Mouse (Mus musculus) ES-Bruce4 (cell line): ENCODE results near the gene Rab23. TPM values are rescaled to one million over a fixed set of nuclear protein-coding genes. Genes with fewer than 3 reads are reported as not detected.

Experiments used
- H3K27ac ChIP-seq: 2 replicates; pipeline ENCODE4 v1.5.1; 2012; ENCODE audit warnings: low read length, inconsistent platforms; ENCODE audit not compliant: insufficient read depth
- H3K27me3 ChIP-seq: 2 replicates; pipeline ENCODE4 v1.6.1; 2012; ENCODE audit warnings: mild to moderate bottlenecking, low read length, inconsistent platforms; ENCODE audit not compliant: control insufficient read depth, poor library complexity, insufficient read depth, severe bottlenecking
- H3K36me3 ChIP-seq: 2 replicates; pipeline ENCODE4 v1.6.1; 2012; ENCODE audit warnings: inconsistent platforms, mild to moderate bottlenecking, low read length, moderate library complexity; ENCODE audit not compliant: control insufficient read depth, poor library complexity, insufficient read depth, severe bottlenecking
- H3K4me1 ChIP-seq: one replicate; pipeline ENCODE4 v1.8.1; 2011; ENCODE audit warnings: low read length; ENCODE audit not compliant: control insufficient read depth, insufficient read depth
- H3K4me3 ChIP-seq: 2 replicates; pipeline ENCODE4 v1.5.1; 2011; ENCODE audit warnings: low read depth, mild to moderate bottlenecking, low read length
- H3K9ac ChIP-seq: 2 replicates; pipeline ENCODE4 v1.6.1; 2012; ENCODE audit warnings: low read depth, mild to moderate bottlenecking, inconsistent platforms; ENCODE audit not compliant: poor library complexity, severe bottlenecking
- H3K9me3 ChIP-seq: replicated peaks from 2 replicates; pipeline ENCODE4 v1.6.1; 2012; ENCODE audit warnings: mild to moderate bottlenecking, low read length, inconsistent platforms; ENCODE audit not compliant: control insufficient read depth, poor library complexity, insufficient read depth, severe bottlenecking
- CTCF ChIP-seq: IDR thresholded peaks from one replicate; pipeline ENCODE4 v1.8.1; 2011; ENCODE audit warnings: low read depth, low read length
- EP300 ChIP-seq: IDR thresholded peaks from 2 replicates; pipeline ENCODE4 v1.6.1; 2011; ENCODE audit warnings: low read depth, low read length; ENCODE audit not compliant: insufficient read depth
- POLR2A ChIP-seq: IDR thresholded peaks from one replicate; pipeline ENCODE4 v1.8.1; 2011; ENCODE audit warnings: low read length; ENCODE audit not compliant: insufficient read depth
- polyA plus RNA-seq: library from polyadenylated mRNA; stranded (reverse); fragments of >200 nt; gene quantifications from 2 replicates; pipeline ENCODE4 v1.2.4, GENCODE M21; 2011; ENCODE audit warnings: low read depth; ENCODE audit not compliant: missing spikeins, insufficient read depth, insufficient read length

The Rab23 gene
- polyA plus RNA-seq, 1 experiment = 43.6 TPM

DNA sequence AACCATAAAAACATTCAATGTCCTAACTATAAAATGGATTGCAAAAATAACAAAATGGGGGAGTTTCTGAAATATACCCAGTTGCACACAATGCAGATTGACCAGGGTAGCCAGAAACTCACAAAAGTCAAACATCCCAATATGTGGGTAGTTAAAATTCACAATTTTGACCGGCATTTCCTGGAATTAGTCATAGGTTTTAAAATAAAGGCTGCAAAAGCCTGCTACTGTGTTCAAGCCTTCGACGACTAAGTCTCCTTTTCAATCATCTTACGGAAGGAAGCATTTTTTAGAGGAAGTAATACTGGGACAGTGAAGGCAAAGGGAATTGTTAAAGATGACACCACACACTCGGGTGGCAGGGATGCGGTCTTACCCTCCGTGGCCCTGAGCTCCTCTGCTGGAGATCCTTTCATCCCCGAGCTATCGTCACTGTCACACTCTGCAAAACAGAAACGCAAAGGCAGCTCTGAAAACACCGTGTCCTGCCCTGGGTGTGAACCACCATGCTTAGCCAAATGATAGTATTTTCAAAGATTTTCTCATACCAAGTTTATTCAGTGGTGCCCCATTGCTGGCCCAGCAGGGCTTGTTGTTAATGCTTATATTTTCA lies 45.9 kb downstream of the Rab23 start:
- H3K36me3 ChIP-seq = peaks cover 15% of the 10 kb centered on the region
- H3K9me3 ChIP-seq = no peaks in the 10 kb centered on the region
- no peaks in the 10 kb centered on the region for H3K27me3 ChIP-seq
- H3K4me3 ChIP-seq = no peak overlapping the region
- TF ChIP-seq CTCF (no peak), EP300 (no peak)
- H3K27ac ChIP-seq = no peak overlapping the region
- H3K9ac ChIP-seq = no peak overlapping the region
- H3K4me1 ChIP-seq = no peaks in the 10 kb centered on the region

DNA sequence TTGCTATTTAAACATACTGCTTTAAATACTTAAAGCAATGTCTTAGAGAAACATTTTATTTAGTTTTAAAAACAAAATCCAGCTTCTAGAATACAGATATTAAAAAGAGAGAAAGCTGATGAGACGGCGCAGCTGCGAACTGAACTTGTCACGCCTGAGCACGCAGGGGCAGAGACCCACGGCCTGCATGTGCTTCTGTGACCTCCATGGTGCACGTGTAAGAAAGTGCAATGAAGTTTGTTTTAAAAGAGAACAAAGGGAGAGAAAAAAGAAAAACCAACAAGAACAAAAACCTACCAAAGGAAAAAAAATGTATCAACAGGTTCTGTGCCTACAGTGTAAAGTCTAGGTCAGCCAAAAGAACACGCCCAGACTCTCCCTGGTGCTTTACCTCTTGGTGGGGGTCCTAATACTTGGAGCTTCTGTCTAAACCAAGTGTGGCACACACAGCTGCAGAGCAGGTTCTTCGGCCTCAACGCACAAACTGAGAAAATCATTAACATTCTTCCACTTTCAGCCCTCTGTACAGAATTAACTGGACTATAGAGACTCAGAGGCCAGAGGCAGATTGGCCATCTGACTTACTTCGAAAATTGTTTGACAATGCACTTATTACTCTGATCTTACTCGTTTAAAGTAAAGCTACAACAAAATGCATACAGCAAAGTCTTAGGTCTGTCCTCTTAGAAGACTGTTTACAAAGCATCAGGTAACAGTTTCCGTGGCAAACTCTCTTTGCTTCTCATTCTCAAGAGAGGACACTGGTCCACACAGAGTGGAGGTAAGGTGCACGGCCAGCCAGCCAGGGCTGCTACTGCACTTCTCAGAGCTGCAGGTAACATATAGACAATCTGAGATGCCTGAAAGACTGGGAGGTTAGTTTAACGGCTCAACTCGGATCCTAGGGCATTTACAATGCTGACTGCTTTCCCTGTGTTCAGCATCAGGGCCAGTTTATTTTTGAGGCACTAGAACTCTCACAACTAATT lies 47.1 kb downstream of the Rab23 start:
- Histone ChIP-seq H3K4me1 (no peaks in the 10 kb centered on the region), H3K27ac (no peak overlapping the region), H3K36me3 (peaks cover 17% of the 10 kb centered on the region)

DNA sequence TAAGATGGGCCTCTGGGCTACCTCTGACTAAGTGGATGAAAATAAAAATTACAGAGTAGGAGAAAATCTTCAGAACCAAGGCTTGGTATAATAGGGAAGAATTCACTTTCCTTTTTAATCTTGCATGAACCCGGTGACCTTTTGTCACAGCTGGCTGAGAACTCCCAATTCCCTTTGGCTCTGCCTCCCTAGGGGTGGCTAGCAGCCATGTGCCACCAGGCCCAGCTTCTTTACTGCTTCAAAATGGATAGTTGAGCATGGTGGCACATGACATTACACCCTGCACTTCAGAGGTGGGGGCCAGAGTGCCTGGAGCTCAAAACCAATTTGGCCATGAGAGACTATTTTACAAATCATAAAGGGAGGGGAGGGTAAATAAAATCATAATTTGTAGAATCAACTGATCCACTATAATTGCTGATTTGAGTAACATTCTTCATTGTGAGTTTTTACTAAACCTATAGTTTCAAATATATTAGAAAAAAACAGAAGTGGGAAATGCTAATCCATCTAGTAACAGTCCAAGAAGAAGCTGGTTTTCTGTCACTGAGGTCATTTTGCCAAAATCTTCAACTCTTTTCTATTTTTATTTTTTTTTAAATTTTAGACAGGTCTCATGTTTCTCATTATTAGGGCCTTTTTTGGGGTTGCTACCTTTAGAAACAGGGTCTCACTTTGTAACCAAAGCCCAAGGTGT lies 48.6 kb downstream of the Rab23 start:
- peaks cover 25% of the 10 kb centered on the region for H3K36me3 ChIP-seq
- no peaks in the 10 kb centered on the region for H3K4me1 ChIP-seq
- H3K4me3 ChIP-seq = no peak overlapping the region
- TF ChIP-seq CTCF = no peak
- no peak for TF ChIP-seq EP300
- TF ChIP-seq POLR2A = no peak
- no peaks in the 10 kb centered on the region for H3K27me3 ChIP-seq
- H3K9ac ChIP-seq = no peak overlapping the region
- no peak overlapping the region for H3K27ac ChIP-seq
- no peaks in the 10 kb centered on the region for H3K9me3 ChIP-seq

More for the DNA sequence above, 47.1 kb downstream of the Rab23 start:
- no peak overlapping the region for H3K4me3 ChIP-seq
- no peaks in the 10 kb centered on the region for H3K27me3 ChIP-seq
- H3K9ac ChIP-seq = no peak overlapping the region
- no peaks in the 10 kb centered on the region for H3K9me3 ChIP-seq
- TF ChIP-seq EP300 (no peak), CTCF (no peak), POLR2A (no peak)

DNA sequence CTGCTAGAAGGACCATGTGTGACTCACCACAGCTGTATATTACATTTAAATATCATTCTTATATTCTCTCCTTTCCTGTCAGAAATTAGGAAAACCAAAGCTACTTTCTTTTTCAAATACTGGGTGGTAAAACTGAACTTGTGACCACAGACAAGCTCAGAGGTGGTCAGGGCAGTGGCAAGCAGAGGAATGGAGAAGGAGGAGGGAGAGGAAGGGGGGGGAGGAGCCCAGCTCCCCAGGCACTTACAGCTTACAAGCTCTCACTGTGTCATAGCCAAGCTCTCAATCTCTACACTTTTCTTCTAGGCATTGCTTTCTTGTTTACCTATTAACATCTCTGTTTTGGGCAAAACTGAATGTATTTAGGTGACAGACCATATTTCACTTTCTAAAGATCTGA lies 49.1 kb downstream of the Rab23 start:
- Histone ChIP-seq H3K9me3 (no peaks in the 10 kb centered on the region), H3K9ac (no peak overlapping the region), H3K27ac (no peak overlapping the region), H3K4me1 (no peaks in the 10 kb centered on the region), H3K4me3 (no peak overlapping the region), H3K27me3 (no peaks in the 10 kb centered on the region), H3K36me3 (peaks cover 25% of the 10 kb centered on the region)
- TF ChIP-seq CTCF = no peak
- no peak for TF ChIP-seq EP300
- no peak for TF ChIP-seq POLR2A

DNA sequence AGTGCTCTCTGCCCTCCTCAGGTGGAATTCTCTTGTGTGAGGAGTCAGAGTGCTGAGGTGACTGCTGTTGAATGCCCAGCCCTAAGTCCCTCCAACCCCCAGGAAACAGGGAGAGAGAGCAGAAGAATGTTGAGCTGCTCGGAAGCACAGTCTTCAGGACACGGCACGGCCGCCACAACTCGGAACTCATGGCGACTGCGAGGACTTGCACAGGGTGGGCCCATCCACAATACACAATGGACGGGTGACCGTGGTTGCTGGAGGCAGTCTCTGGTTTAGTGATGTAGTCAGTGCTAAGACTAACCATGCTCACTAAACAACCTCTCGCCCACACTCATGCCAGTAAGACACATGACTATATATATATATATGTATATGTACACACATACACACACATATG lies 51.9 kb downstream of the Rab23 start:
- Histone ChIP-seq H3K27ac (no peak overlapping the region), H3K4me1 (no peaks in the 10 kb centered on the region)

More for the DNA sequence above, 51.9 kb downstream of the Rab23 start:
- Histone ChIP-seq H3K27me3 (no peaks in the 10 kb centered on the region), H3K9ac (no peak overlapping the region), H3K4me3 (no peak overlapping the region), H3K36me3 (peaks cover 23% of the 10 kb centered on the region), H3K9me3 (no peaks in the 10 kb centered on the region)
- TF ChIP-seq POLR2A (no peak), EP300 (no peak), CTCF (no peak)
